Mouse (Mus musculus) small intestine, adult 2 months (tissue): ENCODE measurements around the gene Vps45.

ENCODE experiments used
- CTCF ChIP-seq: fragments of 200-500 bp; IDR thresholded peaks from 2 replicates; pipeline ENCODE4 v1.5.1; 2012; ENCODE audit warnings: low read depth, mild to moderate bottlenecking, control low read depth, inconsistent platforms, low read length, moderate library complexity, mixed read lengths; ENCODE audit not compliant: insufficient replicate concordance, insufficient read length; ENCODE audit errors: extremely low read depth
- POLR2A ChIP-seq: fragments of 200-500 bp; IDR thresholded peaks from 2 replicates; pipeline ENCODE4 v1.6.1; 2012; ENCODE audit warnings: low read depth, mild to moderate bottlenecking, control low read depth, inconsistent platforms, low read length, moderate library complexity

GRCm38 (mm10) chr3:96012805-96013204 is 45.5 kb downstream of the Vps45 start:
- TF ChIP-seq CTCF: no peak
- TF ChIP-seq POLR2A: no peak
